Mouse (Mus musculus) cortical plate, adult 2 months (tissue): ENCODE measurements at regions not wholly inside any gene's neighbourhood (a gene's known extent, or its start where the extent isn't known, plus 50 kb on each side); places are given as distances from the start of the nearest gene placed in this dataset.

Experiments
- CTCF ChIP-seq: fragments of 200-500 bp; IDR thresholded peaks from 2 replicates; pipeline ENCODE4 v1.5.1; 2011; ENCODE audit warnings: mild to moderate bottlenecking, control low read depth, low read length; ENCODE audit not compliant: insufficient read depth; ENCODE audit errors: extremely low read depth
- POLR2A ChIP-seq: fragments of 200-500 bp; IDR thresholded peaks from 2 replicates; pipeline ENCODE4 v1.6.1; 2011; ENCODE audit warnings: mild to moderate bottlenecking, low read length, control low read depth; ENCODE audit not compliant: insufficient read depth; ENCODE audit errors: extremely low read depth

DNA sequence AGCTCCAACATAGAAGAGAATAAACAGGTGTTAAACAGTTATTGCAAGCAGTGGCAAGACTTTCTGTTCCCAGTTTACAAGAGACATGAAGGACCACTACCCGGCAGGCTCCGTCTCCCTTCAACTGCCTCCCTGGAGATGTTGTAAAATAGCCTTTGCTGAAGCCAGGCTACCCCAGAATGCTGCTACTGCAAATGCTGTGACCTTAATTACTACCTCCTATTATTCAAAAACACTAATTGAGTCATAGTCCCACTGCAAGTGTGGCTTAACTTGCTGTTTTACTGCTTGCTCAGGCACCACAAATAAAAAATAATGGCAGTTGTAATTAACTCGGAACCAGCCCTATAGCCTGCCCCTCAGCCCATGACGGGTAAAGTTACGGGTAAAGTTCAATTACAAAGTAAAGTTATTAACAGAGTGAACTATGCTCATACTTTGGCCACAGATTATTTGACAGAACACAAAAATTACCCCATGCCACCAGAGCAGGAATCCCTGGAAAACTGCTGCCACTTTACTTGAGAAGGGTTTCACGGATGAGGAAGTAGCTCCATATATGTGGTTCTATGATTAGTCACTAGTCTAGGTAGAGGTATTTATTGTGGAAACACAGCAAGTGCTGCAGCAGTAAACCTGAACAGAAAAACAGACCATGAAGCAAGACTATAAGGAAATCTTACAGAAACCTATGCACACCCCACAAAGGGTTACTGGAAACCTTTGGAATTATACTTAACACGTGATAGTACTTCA lies 267.6 kb downstream of the Rnf152 start:
- TF ChIP-seq CTCF = no peak
- no peak for TF ChIP-seq POLR2A
